13 mouse cellular contexts compared by ENCODE assay signal in genomic region chr12:101777613-101778325, GRCm38 (mm10). TPM values are rescaled to one million over a fixed set of nuclear protein-coding genes. Genes with fewer than 3 reads are reported as not detected.
A peak's percentile ranks its signal among the peaks of the same experiment; 100 is the strongest.
DNase-seq lines count a peak whose midpoint lies in the region; ATAC-seq lines count a peak whose summit lies in the region.
"Had no signal": no experiment of that assay in that cellular context is flagged by ENCODE, and none has a peak within 500 bp of the region (broad histone marks: within the 10 kb centered on the region; RNA-seq: fewer than 3 reads in every experiment).

No protein-coding gene starts in this region.

- no peaks in the 10 kb centered on the region for H3K9me3 ChIP-seq in heart, embryonic 10.5 days
- H3K9me3 ChIP-seq in embryonic facial prominence, embryonic 10.5 days: no peaks in the 10 kb centered on the region
- no peaks in the 10 kb centered on the region for H3K9me3 ChIP-seq in midbrain, embryonic 14.5 days (ENCODE audit: control insufficient read depth, low read length)
- H3K9me3 ChIP-seq: kidney, embryonic 15.5 days; neural tube, embryonic 12.5 days had no signal

- no peaks in the 10 kb centered on the region for H3K27me3 ChIP-seq in heart, embryonic 10.5 days (ENCODE audit: insufficient read depth, poor library complexity, severe bottlenecking)
- no peaks in the 10 kb centered on the region for H3K27me3 ChIP-seq in embryonic facial prominence, embryonic 10.5 days (replicated peaks; ENCODE audit: low read depth, poor library complexity, severe bottlenecking)
- H3K27me3 ChIP-seq in midbrain, embryonic 14.5 days (ENCODE audit: control insufficient read depth, insufficient read depth, low read length): no peaks in the 10 kb centered on the region
- H3K27me3 ChIP-seq: kidney, embryonic 15.5 days; neural tube, embryonic 12.5 days; Patski had no signal

- no peak overlapping the region for H3K27ac ChIP-seq in heart, embryonic 10.5 days
- H3K27ac ChIP-seq in embryonic facial prominence, embryonic 10.5 days (replicated peaks): no peak overlapping the region
- no peak overlapping the region for H3K27ac ChIP-seq in midbrain, embryonic 14.5 days (replicated peaks; ENCODE audit: low read depth, low read length)
- H3K27ac ChIP-seq: kidney, embryonic 15.5 days; neural tube, embryonic 12.5 days had no signal

- H3K36me3 ChIP-seq in heart, embryonic 10.5 days: no peaks in the 10 kb centered on the region
- no peaks in the 10 kb centered on the region for H3K36me3 ChIP-seq in embryonic facial prominence, embryonic 10.5 days (replicated peaks)
- H3K36me3 ChIP-seq in midbrain, embryonic 14.5 days (ENCODE audit: control insufficient read depth, insufficient read depth, low read length): no peaks in the 10 kb centered on the region
- H3K36me3 ChIP-seq: kidney, embryonic 15.5 days; neural tube, embryonic 12.5 days had no signal

- H3K9ac ChIP-seq in midbrain, embryonic 14.5 days (replicated peaks; ENCODE audit: low read length): no peak overlapping the region
- H3K9ac ChIP-seq: kidney, embryonic 15.5 days; neural tube, embryonic 12.5 days had no signal

- DNase-seq in heart, adult 11 months: peak; percentile 96
- no peak for DNase-seq in heart, embryonic 10.5 days (ENCODE audit: low spot score)
- peak; percentile 11 for DNase-seq in embryonic facial prominence, embryonic 10.5 days (ENCODE audit: low spot score)
- DNase-seq in heart, adult 18-20 months: peak; percentile 68 to 81
- DNase-seq in heart, postnatal 4 days: peak; percentile 50
- DNase-seq in midbrain, embryonic 14.5 days: no peak
- DNase-seq in layer of hippocampus, adult 9-10 months (ENCODE audit: low spot score): no peak
- DNase-seq in adrenal gland, adult 18-20 months (ENCODE audit: low spot score in 2 of 2): no peak

- no peak overlapping the region for H3K4me3 ChIP-seq in heart, embryonic 10.5 days
- H3K4me3 ChIP-seq in embryonic facial prominence, embryonic 10.5 days: no peak overlapping the region
- H3K4me3 ChIP-seq in midbrain, embryonic 14.5 days (replicated peaks; ENCODE audit: low read depth, low read length): no peak overlapping the region
- H3K4me3 ChIP-seq: kidney, embryonic 15.5 days; neural tube, embryonic 12.5 days had no signal

- H3K4me1 ChIP-seq in heart, embryonic 10.5 days: no peaks in the 10 kb centered on the region
- H3K4me1 ChIP-seq in embryonic facial prominence, embryonic 10.5 days: 0 out of 2 replicates have a peak, but pooled peaks cover 4% of the 10 kb centered on the region
- no peaks in the 10 kb centered on the region for H3K4me1 ChIP-seq in midbrain, embryonic 14.5 days (ENCODE audit: control insufficient read depth, insufficient read depth, low read length)
- H3K4me1 ChIP-seq: neural tube, embryonic 12.5 days had no signal

- no peak overlapping the region for H3K4me2 ChIP-seq in midbrain, embryonic 14.5 days (ENCODE audit: low read length)
- H3K4me2 ChIP-seq: kidney, embryonic 15.5 days; neural tube, embryonic 12.5 days had no signal

- 54% methylated on average over 9 of the region's 9 CpGs for WGBS in heart, embryonic 10.5 days
- WGBS in embryonic facial prominence, embryonic 10.5 days: 69% methylated on average over 9 of the region's 9 CpGs
- WGBS in midbrain, embryonic 14.5 days: 73% methylated on average over 9 of the region's 9 CpGs

- no peak for ATAC-seq in midbrain, embryonic 14.5 days (ENCODE audit: low FRiP score, low TSS enrichment)
- ATAC-seq: Patski had no signal

RNA-seq across cellular contexts. Expression of gene Fbln5, which starts 41.1 kb away (rescaled TPM):
- 4.1 and 7.9 TPM in 2 replicates for polyA plus RNA-seq in heart, embryonic 10.5 days (2016; fragmentation: Nextera tagmentation; extraction: Ambion mirVana)
- 13.1 and 19.3 TPM in 2 replicates for polyA plus RNA-seq in embryonic facial prominence, embryonic 10.5 days (2016; fragmentation: Nextera tagmentation; extraction: Ambion mirVana)
- 10 to 100 TPM; 20.8 to 23.1 TPM for total RNA-seq in heart, adult 18-20 months (2021)
- 10 to 100 TPM; 57.0 to 69.2 TPM for total RNA-seq in heart, postnatal 4 days (2021)
- 1.1 and 6.0 TPM in 2 replicates for polyA plus RNA-seq in midbrain, embryonic 14.5 days (2014; fragmentation: Nextera tagmentation; extraction: Ambion mirVana)
- total RNA-seq in adrenal gland, adult 18-20 months (2021): 10 to 100 TPM; 48.6 to 55.0 TPM
- total RNA-seq: common myeloid progenitor, adult 5-6 weeks; megakaryocyte-erythroid progenitor cell, adult 5-6 weeks had no signal

RNA-seq across cellular contexts. Expression of gene Tc2n, which starts 59.4 kb away (rescaled TPM):
- polyA plus RNA-seq in heart, embryonic 10.5 days (2016; fragmentation: Nextera tagmentation; extraction: Ambion mirVana): 0.08 and 0.17 TPM in 2 replicates
- polyA plus RNA-seq in embryonic facial prominence, embryonic 10.5 days (2016; fragmentation: Nextera tagmentation; extraction: Ambion mirVana): 0.23 and 0.55 TPM in 2 replicates
- total RNA-seq in heart, adult 18-20 months (2021): under 1 TPM; 0.47 to 0.77 TPM
- total RNA-seq in heart, postnatal 4 days (2021): under 1 TPM; 0.45 to 0.65 TPM
- polyA plus RNA-seq in midbrain, embryonic 14.5 days (2014; fragmentation: Nextera tagmentation; extraction: Ambion mirVana): 0.34 and 0.36 TPM in 2 replicates
- 1 to 10 TPM in 1 of 2 experiments, under 1 TPM in 1; 0.96 to 1.0 TPM for total RNA-seq in adrenal gland, adult 18-20 months (2021)
- total RNA-seq: common myeloid progenitor, adult 5-6 weeks; megakaryocyte-erythroid progenitor cell, adult 5-6 weeks had no signal
- polyA plus RNA-seq: neural tube, embryonic 12.5 days had no signal

Comparison
In these comparisons a context has a peak if more than half of its experiments do, and no peak if none do; other contexts are left out.
1. DNase-seq: peak in heart, adult 11 months (single experiment), embryonic facial prominence, embryonic 10.5 days (single experiment), heart, adult 18-20 months (2 of 2) and heart, postnatal 4 days (single experiment); none in heart, embryonic 10.5 days (single experiment), midbrain, embryonic 14.5 days (single experiment), layer of hippocampus, adult 9-10 months (single experiment) and adrenal gland, adult 18-20 months (0 of 2).